Mouse (Mus musculus) lung, adult 18-20 months (tissue): ENCODE measurements around the gene Tnp2.
A peak's percentile ranks its signal among the peaks of the same experiment; 100 is the strongest.

Experiments
- DNase-seq, 2 experiments: peaks; one replicate each; pipeline ENCODE4 v3.0.0; 2022; ENCODE audit warnings: mixed read lengths in 2 of 2

The Tnp2 gene

DNA sequence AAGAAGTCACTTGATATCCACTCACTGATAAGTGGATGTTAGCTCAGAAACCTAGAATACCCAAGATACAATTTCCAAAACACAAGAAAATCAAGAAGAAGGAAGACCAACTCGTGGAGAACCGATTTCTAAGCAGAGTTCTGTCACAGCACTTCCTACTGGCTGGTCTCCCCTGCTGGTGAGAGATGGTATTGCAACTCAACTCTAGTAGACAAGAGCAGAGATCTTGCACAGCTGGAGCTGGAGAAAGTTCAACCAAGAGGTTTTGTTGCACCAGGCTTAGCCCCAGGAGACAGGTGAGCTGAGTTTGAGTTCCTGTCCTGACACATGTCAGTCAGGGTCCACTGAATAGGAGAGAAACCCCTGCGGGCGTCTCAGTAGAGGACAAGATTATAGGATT lies 21.3 kb downstream of the Tnp2 start:
- DNase-seq: peak; percentile 55 to 74

DNA sequence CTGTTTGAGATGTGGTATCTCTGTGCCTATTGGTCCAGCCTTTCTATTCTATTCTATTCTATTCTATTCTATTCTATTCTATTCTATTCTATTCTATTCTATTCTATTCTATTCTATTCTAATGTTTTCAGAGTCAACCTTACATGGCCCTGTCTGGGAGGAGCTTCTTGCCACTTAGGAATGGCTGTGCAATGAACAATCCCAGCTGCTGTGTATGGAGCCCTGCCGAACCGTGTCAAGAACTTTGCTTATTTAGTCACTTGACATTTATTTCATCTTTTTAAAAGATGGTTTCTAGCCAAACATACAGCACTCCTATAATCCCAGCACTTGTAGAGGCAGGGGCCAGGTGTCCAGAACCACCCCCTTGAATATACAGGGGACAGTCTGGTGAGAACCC lies 24.1 kb downstream of the Tnp2 start:
- peak in 1 of 2 experiments; percentile 42 for DNase-seq

DNA sequence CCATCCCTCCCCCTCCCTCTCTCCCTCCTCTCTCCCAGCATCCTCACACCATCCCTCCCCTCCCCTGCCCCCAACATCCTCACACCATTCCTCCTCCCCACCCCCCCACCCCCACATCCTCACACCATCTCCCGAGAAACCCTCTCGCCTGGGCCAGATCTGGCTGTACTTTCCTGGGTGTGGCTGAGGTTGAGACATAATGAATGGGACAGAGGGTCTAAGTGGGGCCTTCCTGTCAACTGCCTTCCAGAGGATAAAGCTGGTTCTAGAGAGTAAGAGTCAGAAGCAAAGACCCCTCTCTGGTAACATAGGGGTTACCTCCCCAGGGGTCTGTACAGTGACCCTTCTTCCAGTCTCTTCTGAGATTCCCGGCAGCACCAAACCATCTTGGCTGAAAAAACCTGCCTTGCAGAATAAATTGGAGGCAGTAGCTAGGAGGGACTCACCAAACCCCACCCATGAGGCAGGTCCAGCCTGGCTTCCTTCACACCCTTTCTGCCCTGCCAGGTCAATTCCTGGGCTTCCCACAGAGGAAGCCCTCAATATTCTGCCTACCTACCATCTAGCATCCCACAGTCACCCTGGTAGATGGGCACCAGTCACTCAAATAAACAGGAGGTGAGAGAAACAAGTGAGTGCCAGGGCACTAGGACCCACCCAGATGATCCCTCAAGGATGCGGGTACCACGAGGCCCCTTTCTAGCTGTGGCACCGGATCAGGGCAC lies 24.8 kb downstream of the Tnp2 start:
- DNase-seq: no peak

DNA sequence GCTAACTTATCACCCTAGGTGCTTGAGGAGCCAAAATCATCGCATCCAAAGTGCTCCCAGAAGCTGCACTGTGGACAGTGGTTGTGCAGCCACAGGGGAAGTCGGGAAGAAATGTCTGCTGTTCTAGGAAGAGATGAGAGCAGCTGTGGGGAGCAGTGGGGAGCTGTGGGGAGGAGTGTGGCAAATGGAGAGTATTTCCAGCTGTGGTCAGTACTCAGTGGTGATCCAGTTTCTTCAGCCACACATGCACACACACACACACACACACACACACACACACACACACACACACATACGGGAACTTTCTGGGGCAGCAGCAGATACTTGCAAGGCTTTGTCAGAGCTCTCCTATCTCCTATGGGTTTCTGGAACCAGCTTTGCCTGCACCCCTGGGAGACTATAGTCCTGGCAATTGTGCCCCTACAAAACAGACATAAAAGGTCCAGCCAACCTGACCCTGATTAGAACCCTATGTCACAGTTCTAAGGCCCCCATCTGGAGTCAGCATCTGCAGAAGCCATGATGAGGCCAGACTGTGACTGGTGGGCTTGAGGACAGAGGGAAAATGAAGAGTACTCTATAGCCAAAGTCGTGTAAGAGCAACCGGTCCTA lies 25.8 kb downstream of the Tnp2 start:
- no peak for DNase-seq

DNA sequence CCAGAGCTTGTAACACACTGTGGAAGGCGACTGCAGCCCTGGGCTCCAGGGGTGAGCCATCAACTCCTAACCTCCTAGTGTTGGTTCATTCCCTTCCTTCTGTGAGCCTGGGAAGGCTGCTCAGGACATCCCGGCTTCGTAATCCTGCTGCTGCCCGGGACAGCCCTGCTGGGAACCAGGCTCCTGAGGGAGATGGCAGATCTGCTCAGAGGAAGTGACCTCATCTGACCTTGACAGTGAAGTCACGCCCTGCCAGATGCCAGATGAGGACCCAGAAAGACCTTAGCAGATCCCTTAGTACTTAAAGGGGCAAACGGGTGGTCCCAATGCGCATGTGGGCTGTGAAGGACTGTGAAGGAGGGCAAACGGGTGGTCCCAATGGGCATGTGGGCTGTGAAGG lies 27.3 kb downstream of the Tnp2 start:
- DNase-seq: no peak

DNA sequence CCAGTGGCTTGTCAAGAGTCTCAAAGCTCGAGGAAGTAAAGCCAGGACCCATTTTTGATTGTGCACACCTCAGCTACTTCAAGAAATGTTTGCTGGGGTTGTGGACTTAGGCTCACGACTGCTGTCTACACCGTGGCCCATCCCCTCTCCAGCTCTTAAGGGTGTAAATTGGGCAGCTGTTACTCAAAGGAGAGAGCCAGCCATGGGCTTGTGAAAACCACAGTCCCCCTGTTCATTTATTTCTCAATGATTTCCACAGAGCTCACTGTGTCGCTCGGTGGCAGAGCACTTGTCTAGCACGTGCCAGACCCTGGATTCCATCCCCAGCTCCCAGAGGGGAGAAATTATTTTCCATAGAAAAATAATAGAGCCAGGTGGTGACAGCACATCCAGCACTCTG lies 32.3 kb downstream of the Tnp2 start:
- DNase-seq: no peak

DNA sequence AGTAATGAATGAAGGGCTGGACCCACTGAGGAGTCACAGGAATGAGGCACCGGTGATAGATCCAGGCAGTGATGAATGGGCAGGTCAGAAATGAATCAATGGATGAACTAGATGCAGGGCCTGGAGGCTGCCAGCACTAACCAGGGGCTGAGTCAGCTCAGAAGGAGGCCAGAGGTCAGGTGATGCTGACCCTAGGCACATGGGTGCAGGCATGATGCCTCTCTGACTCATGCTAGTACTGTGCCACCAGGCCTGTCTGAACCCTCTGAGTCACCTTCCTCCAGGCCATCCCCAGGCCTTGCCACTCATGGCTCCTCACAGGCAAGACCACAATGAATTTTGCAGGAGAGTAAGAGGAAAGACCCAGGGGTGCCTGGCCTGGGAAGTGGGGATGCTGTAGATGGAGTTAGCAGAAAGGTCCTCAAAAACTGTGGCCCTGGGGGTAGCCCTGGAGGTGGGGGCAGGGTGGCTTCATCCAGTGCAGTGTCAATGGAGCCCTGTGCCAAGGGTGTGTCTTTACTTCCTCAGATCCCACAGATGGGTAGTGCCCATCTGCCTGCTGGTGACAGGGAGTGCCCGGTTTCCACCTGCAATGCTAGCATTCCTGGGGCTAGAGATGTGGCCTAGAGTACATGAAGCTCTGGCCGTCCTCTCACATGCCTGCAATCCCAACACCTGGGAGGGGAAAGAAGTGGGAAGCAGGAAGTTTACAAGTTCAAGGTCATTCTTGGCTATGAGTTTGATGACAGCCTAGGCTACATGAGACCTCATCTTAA lies 33.8 kb downstream of the Tnp2 start:
- no peak for DNase-seq

DNA sequence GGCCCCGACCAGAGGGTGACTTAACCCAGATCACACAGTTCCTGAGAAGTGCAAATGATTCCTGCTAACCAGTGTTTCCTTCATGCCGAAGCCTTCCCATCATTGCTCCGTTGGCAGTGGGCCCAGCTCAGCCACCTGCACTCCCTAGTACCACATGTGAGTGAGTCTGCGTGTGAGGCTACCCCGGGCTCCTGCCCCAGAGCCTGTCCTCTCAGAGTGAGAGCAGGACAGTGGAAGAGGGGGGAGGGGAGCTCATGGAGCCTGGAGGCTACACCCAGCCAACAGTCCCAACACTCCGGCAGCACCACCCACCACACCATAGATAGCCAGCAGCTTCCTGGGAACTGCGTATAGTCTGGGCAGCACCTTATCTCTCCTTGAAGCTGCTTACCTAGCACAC lies 38.6 kb downstream of the Tnp2 start:
- no peak for DNase-seq

DNA sequence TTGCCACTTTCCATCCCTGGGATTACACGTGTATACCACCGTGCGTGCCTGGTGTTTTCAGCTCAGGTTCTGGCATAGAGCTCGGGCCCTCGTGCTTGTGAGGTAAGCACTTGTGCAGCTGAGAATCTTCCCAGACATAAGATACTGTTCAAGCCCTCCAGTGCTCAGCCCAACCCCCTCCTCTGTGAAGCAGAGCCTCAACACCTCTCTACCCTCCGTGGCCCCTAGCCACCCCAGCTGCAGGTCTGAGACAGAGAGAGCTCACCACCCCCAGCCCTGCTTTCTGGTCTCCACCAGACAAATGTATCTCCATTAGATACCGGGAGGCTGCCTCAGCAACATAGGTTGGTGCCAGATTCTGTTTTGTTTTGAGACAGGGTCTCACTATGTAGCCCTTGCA lies 39.2 kb downstream of the Tnp2 start:
- no peak for DNase-seq

DNA sequence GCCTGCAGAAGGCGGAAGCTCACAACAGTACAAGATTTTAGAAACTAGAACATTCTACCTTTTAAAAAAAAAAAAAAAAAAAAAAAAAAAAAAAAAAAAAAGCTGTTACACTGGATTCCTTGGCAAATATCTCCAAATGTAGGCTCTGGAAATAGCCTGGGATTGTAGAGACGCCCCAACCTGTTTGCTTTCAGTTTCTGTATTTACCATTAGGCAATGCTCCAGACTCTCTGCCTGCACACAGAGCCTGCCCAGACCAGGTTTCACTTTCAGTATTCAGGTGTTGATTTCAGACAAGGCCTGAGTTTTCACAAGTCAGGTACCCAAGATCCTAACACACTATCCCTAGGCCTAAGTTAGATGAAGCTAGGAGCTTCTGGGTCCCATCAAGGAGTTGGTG lies 47.4 kb downstream of the Tnp2 start:
- DNase-seq: peak; percentile 59 to 74

DNA sequence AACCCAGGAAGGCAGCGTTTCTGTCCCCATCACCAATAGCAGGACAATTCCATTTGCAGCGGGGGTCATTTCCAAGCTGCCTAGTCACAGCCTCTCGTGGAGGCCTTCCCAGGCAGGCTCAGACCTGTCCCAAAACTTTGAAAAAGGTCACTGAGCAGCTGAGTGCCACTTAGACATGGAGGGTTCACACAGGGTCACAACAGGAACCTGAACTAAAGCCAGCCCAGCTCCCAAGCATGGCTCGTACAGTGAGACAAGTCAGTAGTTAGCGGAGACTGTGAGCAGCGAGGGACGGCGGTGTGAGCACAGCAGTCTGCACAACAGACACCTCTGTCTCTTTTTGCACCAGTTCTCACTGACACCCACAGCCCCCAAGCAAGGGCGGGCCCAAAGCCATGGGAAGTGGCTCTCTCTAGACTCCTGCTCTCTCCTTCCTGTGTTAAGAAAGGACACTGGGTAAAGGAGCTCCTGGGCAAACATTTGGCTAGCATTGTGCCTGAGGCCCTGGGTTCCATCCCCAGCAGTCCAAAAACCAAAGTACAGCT lies 48.5 kb downstream of the Tnp2 start:
- DNase-seq: peak; percentile 33 to 52

DNA sequence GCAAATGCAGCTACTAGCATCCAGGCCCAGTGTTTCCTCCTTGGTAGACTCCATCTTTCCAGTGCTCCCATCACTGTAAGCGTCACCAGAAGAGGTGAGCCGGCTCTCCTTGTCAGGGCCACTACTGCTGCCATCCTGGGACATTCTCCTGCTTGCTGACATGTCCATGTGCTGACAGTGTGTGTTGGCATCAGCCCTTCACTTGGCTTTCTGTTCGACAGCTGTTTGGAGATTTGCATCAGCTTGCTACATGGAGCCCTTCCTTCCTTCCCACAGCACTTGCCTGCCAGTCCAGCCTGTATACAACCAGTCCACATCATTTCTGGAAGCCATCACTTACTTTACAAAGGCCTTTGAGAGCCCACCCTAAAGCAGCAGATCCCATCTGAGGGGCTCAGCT lies 49.6 kb downstream of the Tnp2 start:
- no peak for DNase-seq
